Mouse (Mus musculus): Measurements from ENCODE around the gene Tmem119.
"Not testable (repeated sequence)": the region's sequence is repeated elsewhere in the genome, so short reads cannot be mapped to it uniquely, and the experiment has no call there.

The Tmem119 gene

GRCm38 (mm10) chr5:113789075-113789788, 11.1 kb downstream of the Tmem119 start:
- no peak for DNase-seq (ENCODE audit: low spot score in 2 of 2)

GRCm38 (mm10) chr5:113788645-113789044, 11.7 kb downstream of the Tmem119 start:
- DNase-seq (ENCODE audit: low spot score in 2 of 2): no peak

DNA sequence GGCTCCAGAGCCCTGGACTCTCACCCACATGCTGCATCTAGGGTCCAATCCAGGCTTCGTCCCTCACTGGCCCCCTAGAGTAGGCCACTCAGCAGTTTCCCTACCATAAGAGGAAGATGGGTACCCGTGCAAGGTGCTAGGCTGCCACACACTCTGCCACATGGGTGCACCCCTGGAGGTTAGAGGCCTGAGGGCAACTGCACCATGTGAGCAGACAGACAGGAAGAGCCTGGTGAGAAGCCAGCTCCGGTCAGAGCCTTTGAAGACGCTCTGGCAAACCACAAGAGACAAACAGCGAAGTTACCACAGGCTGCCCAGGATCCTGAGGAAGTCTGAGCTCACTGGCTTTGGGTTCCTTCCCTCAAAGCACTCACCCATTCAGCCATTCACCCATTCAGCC, 13.3 kb downstream of the Tmem119 start:
- no peak for DNase-seq (ENCODE audit: low spot score in 2 of 2)

- not testable (repeated sequence) for DNase-seq (ENCODE audit: low spot score in 2 of 2)
These were observed 16.2 kb downstream of the Tmem119 start for GRCm38 (mm10) chr5:113784104-113784503.

DNA sequence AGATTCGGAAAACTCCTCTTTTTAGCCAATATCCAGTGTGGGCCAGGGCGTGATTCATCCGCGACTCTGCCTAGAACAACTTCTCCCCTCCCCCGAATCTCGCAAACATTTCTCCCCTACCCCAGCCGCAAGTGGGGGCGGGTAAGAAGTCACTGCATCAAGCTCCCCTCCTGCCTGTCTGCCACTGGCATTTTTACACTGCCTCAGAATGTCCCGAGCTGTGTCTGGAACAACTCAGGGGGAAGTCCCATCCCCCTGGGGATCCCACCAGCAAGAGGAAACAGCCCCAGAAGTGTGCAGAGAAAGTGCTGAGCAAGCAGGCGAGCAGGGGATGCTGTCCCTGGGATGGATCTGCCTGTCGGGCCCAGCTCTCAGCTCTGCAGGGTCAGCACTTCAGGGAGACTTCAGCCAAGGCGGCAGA, 16.7 kb downstream of the Tmem119 start:
- no peak for DNase-seq (ENCODE audit: low spot score in 2 of 2)

GRCm38 (mm10) chr5:113782624-113783023, 17.7 kb downstream of the Tmem119 start:
- DNase-seq (ENCODE audit: low spot score in 2 of 2): no peak

DNA sequence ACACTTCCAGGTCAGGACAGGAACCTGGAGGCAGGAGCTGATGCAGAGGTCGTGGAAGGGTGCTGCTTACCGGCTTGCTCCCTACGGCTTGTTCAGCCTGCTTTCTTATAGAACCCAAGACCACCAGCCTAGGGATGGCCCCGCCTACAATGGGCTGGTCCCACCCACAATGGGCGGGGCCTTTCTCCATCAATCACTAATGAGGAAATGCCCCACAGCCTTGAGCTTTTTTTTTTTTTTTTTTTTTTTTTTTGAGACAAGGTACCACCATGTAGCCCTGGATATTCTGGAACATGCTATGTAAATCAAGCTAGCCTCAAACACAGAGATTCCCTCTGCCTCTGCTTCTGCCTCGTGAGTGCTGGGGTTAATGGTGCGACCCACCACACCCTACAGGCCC, 18.4 kb downstream of the Tmem119 start:
- DNase-seq (ENCODE audit: low spot score in 2 of 2): no peak

- DNase-seq (ENCODE audit: low spot score in 2 of 2): no peak
These were observed 19.1 kb downstream of the Tmem119 start for GRCm38 (mm10) chr5:113781254-113781653.

- DNase-seq (ENCODE audit: low spot score in 2 of 2): no peak
These were observed 19.6 kb downstream of the Tmem119 start for GRCm38 (mm10) chr5:113780763-113781162.

DNA sequence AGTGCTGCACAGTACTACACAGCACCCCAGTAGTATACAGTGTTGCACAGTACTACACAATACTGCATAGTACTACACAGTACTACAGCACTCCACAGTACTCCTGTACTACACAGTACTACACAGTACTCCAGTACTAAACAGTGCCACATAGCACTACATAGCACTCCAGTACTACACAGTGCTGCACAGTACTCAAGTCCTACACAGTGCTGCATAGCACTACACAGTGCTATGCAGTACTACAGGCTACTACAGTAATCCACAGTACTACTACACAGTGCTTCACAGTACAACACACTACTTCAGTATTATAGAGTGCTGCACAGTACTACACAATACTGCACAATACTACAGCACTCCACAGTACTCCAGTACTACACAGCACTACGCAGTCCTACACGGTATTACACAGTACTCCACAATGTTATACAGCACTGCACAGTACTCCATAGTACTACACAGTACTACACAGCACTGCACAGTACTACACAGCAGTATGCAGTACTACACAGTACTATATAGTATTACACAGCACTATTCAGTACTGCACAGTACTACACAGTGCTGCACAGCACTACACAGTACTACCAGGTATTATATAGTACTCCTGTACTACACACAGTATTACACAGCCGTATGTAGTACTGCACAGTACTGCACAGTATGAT, 20.1 kb downstream of the Tmem119 start:
- no peak for DNase-seq (ENCODE audit: low spot score in 2 of 2)

DNA sequence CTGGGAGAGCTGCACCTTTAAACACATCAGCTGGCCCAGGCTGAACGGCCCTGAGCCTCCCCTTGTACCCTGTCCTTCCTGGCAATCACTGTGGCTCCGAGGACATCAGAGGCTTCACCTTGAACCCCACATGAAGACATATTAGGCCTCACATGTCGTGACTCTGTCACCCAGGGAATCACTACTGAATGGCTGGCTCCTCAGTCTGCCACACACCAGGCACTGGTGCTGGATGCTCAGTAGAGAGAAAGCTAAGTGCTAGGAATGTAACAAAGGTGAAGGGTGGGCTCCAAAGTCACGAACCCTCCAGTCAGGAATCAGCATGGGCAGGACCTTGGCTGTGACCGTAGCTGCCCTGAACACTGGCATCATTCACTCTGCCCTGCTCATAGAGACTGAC, 20.7 kb downstream of the Tmem119 start:
- DNase-seq (ENCODE audit: low spot score in 2 of 2): no peak

DNA sequence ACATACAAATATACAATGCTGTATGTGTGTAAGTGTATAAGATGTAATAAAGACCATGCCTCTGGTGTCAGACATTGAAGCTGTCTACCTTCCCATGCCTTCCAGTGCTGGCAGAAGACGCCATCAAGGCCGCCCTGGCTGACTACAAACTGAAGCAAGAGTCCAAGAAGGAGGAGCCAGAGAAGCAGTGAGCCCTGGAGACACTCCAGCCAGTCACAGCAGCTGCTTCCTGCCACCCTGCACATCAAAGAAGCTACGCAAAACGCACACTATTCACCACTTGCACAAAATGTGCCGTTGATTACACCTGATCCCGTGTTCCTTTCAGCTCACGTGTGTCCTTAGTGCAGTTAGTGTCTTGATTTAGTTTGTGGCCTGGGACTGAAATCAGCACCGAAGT, 22.6 kb downstream of the Tmem119 start:
- not testable (repeated sequence) for DNase-seq (ENCODE audit: low spot score in 2 of 2)

- DNase-seq (ENCODE audit: low spot score in 2 of 2): no peak
These were observed 23.5 kb downstream of the Tmem119 start for GRCm38 (mm10) chr5:113776896-113777226.

DNA sequence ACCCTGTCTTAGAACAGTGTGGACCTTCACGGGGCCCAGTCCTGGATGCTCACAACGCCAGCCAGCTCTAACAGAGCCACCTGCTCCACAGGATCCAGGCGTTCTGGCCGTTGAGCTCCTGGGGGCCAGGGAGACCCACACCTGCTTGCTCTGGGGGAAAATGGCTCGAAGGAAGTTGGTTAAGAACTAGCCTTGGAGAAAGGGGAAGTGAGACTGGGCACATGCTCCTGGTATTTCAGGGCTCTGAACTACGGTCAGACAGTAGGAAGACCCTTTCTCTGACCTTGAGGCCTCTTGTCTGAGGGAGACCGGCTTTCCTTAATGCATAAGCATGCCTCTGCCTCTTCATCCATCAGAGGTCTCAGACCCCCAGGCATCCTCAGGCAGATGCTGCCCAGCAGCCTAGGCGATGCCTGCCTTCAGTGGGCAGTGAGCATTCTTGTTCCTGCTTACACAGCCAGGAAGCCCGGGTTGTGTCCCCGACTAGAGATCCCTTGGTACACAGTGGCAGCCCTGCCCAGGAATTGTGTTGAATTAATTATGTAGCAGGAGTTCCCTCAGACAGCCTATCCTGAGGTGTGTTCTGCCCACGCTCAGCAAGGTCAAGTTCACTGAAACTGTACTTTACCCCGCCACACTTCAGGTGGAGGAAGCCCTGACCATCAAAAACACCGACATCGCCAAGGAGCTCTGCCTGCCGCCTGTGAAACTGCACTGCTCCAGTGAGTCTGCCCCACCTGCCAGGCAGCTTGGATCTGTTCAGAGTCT, 24.0 kb downstream of the Tmem119 start:
- DNase-seq (ENCODE audit: low spot score in 2 of 2): no peak

DNA sequence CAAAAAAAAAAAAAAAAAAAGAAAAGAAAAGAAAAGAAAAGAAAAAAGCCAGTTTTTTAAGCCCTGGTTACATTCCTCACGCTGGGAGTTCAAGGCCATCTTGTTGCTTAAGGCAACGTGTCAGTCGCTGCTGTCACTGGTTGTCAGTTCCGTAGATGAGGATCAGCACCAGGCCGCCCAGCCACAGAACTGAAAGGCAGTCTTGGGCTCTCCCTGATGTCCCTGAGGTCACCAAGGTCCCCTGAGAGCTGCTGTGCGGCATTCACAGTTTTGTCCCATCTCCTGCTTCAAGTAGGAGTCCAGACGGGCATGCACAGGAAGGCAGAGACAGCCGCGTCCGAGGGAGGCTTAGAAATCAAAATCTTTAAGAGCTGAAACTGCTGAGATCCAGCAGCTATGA, 24.7 kb downstream of the Tmem119 start:
- DNase-seq (ENCODE audit: low spot score in 2 of 2): no peak

DNA sequence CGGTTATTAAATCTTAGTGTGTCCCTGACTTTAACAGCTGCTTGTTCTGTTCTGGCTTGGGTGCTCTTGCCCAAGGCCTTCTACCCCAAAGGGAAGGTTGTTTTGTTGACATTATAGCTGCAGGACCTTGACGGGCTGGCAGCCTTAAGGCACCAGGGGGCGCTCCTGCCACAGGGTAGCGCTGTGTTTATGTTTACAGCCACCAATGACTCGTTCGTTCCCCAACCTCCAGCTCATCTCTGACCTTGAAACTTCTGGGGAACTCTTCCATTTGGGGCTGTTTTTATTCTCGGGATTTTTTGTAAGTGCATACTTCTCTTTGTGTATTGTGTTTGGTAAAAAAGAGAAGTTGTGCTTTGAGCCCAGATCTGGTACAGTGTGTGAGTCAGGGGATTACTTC, 26.7 kb downstream of the Tmem119 start:
- peak; percentile 82 to 95 for DNase-seq (ENCODE audit: low spot score in 2 of 2)

GRCm38 (mm10) chr5:113772905-113773519, 27.3 kb downstream of the Tmem119 start:
- DNase-seq (ENCODE audit: low spot score in 2 of 2): no peak

DNA sequence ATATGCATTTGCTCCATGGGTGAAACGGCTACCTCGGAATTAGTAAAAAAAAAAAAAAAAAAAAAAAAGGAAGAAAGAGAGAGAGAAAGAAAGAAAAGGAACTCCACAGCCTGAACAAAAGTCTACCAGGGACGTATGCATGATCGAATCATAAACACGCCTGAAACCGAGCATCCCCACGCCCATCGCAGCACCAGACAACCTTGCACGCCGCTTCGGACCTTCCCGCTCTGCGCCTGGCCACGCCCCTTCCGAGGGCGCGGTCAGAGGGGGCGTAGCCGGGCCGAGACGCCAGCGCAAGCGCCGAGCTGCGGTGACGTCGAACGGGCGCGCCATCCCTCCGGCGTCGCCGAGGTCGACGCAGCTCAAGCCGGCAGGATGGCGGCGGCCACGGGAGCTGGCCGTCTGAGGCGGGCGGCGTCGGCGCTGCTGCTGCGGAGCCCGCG, 27.8 kb downstream of the Tmem119 start, which contains the start of the genes Sart3 and Iscu:
Gene Sart3, minus strand, starts transcription at position 61 of the 446 bp plus-strand sequence.
Gene Iscu, plus strand, starts transcription at position 299 of the 446 bp plus-strand sequence.
- peak; percentile 92 to 95 for DNase-seq (ENCODE audit: low spot score in 2 of 2)

DNA sequence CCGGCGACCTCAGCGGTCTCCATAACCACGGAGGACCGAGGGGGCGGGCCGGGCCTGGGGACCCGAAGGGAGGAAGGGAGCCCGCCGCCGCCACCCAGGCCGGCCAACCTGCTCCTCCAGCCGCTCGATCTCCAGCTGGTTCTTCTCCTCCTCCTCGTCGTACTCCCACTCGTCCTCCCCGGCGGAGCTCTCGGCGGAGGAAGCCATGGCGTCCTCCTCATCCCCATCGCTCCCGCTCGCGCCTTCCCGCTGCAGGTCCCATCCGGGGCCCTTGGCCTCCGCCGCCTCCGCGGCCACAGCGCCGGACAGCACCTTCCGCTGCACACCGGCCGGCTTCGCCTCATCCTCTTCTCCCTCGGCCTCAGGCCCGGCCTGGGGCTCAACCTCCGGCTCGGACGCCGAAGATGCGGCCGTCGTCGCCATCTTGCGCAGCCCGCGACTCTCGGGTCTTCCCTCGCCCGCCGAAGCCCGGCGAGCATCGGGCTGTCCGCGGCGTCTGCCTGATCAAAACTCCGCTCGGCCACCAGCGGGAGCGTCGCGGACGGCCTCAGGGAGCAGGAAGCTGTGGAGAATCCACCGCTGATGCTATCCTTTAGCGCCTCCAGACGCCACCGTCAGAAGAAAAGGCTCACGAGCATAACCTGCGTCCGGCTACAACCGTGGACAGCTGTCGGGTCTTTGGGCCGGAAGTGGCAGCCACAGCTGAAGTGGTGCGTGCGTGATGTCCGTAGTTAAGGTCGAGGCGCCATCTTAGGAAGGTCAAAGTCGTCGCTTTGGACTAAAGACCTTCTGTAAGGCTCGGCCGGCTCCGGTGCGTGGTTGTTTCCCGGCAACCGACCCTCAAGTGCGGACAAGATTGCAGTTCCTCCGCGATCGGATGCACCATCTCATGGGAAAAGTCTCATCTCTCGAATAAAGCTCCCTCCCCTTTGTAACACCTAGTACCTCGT, 28.8 kb downstream of the Tmem119 start:
- peak; percentile 75 for DNase-seq (ENCODE audit: low spot score in 2 of 2)

DNA sequence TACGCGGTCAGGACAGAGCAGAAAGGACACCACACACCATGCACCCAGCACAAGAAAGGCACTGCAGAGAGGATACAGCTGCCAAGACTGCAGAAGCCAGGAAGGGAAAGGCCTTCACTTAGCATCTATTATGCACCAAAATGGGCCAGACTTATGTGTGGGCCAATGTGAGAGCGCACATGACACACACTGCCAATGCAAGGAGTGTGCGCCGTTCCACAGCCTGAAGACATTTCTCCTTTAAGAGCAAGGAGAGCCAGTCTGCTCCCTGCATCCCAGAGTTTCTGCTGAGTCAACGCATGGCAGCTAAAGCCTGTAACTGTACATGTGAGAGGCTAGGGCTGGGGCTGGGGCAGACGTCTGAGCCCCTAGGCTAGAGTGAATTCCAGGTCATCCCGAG, 31.5 kb downstream of the Tmem119 start:
- no peak for DNase-seq (ENCODE audit: low spot score in 2 of 2)
